Mouse (Mus musculus) neutrophil, adult 59 days (primary cell): ENCODE results near the gene Map6. TPM values are rescaled to one million over a fixed set of nuclear protein-coding genes. Genes with fewer than 3 reads are reported as not detected.

ENCODE experiments used
- total RNA-seq, 2 experiments: library from RNA; stranded (reverse); gene quantifications; 1 replicate in 1 of 2; 2 replicates in 1 of 2; pipeline ENCODE4 v1.2.4; 2023

Map6 gene
- 1 to 10 TPM; 2.4 to 2.7 TPM for total RNA-seq

GRCm38 (mm10) chr7:99267251-99267896, at the start of gene Map6:
TSS of gene Map6 (plus strand) at chr7:99267447.

GRCm38 (mm10) chr7:99238417-99238816, 28.8 kb upstream of the Map6 start, which contains the start of gene Mogat2:
TSS of gene Mogat2 (minus strand) at chr7:99238619.

GRCm38 (mm10) chr7:99352526-99353400, 85.5 kb downstream of the Map6 start, which contains the start of gene Serpinh1:
TSS of gene Serpinh1 (minus strand) at chr7:99353239.

GRCm38 (mm10) chr7:99381214-99382087, 114.2 kb downstream of the Map6 start, which contains the start of gene Gdpd5:
TSS of gene Gdpd5 (plus strand) at chr7:99381414.

Other genes with a start within 250 kb of the Map6 start
- gene Uvrag, start 126.3 kb upstream of the Map6 start, total RNA-seq, result 10 to 100 TPM; 72.9 to 79.1 TPM
- gene Dgat2, start 84.7 kb upstream of the Map6 start, total RNA-seq, result 10 to 100 TPM; 59.1 to 67.8 TPM
- 10 to 100 TPM; 14.2 to 14.7 TPM for gene Mogat2, start 28.8 kb upstream of the Map6 start, total RNA-seq
- gene Serpinh1, start 85.8 kb downstream of the Map6 start, total RNA-seq, result 1 to 10 TPM; 1.3 to 1.7 TPM
- gene Gdpd5, start 114.0 kb downstream of the Map6 start, total RNA-seq, result 1 to 10 TPM; 2.1 to 2.2 TPM
- under 1 TPM; 0.44 to 0.76 TPM for gene Klhl35, start 198.6 kb downstream of the Map6 start, total RNA-seq
- 100 to 1,000 TPM; 393 to 409 TPM for gene Rps3, start 216.3 kb downstream of the Map6 start, total RNA-seq